Mouse (Mus musculus): ENCODE results near the gene Micu1. TPM values are rescaled to one million over a fixed set of nuclear protein-coding genes. Genes with fewer than 3 reads are reported as not detected.

Gene Micu1
- total RNA-seq (2023) = 35.9 TPM

DNA sequence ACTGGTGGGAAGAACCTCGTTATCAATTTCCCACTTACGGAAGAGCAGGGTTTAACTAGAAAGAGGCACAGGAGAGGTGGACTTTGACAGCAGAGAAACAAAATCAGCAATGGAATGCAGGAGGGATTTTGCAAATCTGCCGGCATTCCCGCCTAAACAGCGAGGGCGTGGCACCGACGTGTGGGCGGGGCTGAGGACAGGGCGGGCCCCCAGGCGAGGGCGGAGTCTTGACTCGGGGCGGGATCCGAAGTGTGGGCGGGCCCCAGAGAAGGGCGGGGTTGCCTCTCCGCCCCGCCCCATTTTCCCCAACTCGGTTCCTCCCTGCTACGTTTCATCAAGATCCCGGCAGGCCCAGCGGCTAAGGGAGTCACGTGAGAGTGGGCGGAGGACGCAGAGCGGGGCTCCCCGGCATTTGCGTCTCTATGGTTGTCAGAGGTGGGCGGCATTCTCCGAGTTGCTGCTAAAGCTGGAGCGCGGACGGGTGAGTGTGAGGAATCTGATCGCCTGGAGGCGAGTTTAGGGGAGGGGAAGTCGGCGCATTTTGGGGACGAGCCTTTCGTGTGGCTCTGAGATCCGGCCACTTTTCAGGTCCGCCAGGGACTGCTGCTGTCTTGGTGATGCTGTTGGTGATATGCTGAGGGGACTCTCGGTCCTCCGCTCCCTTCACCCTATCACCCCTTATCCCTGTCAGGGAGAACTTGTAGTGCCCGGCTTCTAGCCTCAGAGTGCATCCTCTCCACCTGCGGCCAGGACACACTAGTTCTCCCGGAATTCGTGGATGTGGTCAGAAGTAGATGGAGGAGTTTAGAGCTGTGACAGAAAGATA is at the start of gene Micu1:
Gene Micu1, plus strand, starts transcription at position 271 of the 826 bp plus-strand sequence.

DNA sequence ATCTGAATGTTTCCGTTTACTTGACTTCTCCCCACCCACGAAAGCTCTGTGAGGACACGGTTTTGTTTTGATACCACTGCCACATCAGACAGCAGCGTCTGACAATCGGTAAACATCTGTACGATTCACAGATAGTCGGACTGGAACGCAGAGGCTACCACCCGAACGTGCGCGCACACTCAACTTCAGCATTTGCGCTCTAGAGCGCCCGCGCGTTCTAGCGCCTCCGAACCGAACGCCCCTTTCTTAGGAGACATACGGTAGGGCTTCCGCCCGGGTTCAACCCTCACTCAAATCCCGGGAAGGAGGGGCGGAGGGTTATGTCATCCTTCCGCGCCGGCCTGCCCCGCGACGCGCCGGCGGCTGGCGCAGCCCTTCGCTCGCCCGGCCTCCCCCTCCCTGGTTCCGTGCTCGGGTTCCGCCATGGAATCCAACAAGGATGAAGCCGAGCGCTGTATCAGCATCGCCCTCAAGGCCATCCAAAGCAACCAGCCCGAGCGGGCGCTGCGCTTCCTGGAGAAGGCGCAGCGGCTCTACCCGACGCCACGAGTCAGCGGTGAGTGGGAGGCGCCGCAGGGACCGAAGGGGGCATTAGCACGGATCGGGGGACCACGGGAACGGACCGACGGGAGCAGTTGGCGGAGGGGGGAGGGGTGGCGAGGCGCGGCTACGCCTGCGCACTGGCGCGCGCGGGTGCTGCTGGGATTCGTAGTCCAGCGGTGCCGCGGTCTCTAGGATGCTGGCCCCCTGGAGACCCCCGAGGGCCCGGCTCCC is 177.2 kb downstream of the Micu1 start, which contains the start of gene Dnajb12:
Gene Dnajb12, plus strand, starts transcription at position 302 of the 774 bp plus-strand sequence.

Other genes with a start within 250 kb of the Micu1 start
- not detected for gene Gm10322, start 86.4 kb upstream of the Micu1 start, total RNA-seq (2023)
- gene Mcu, start 85.8 kb upstream of the Micu1 start, total RNA-seq (2023) = 26.7 TPM
- 45.9 TPM for gene Dnajb12, start 177.1 kb downstream of the Micu1 start, total RNA-seq (2023)
- gene Ddit4, start 249.4 kb downstream of the Micu1 start, total RNA-seq (2023) = 59.7 TPM